Mouse (Mus musculus) CH12.LX (cell line): ENCODE measurements at regions not wholly inside any gene's neighbourhood (a gene's known extent, or its start where the extent isn't known, plus 50 kb on each side); places are given as distances from the start of the nearest gene placed in this dataset.
"Not testable (repeated sequence)": the region's sequence is repeated elsewhere in the genome, so short reads cannot be mapped to it uniquely, and the experiment has no call there.

Experiments
- DNase-seq: peaks from one replicate; pipeline ENCODE4 v3.0.0-alpha.2; 2013; ENCODE audit errors: extremely low read depth
- H3K27ac ChIP-seq: 2 replicates; pipeline ENCODE4 v1.5.1; 2012; ENCODE audit warnings: low read depth, mild to moderate bottlenecking, control low read depth, moderate library complexity; ENCODE audit not compliant: insufficient read depth
- H3K27me3 ChIP-seq: replicated peaks from 2 replicates; pipeline ENCODE3; 2012; ENCODE audit warnings: inconsistent platforms
- H3K36me3 ChIP-seq, 2 experiments: replicated peaks in 1 of 2; 2 replicates each; pipeline versions ENCODE3 to v1.6.1; 2012; ENCODE audit warnings: inconsistent platforms in 1 of 2, low read length in 1 of 2, mild to moderate bottlenecking in 1 of 2, mixed read lengths in 1 of 2, moderate library complexity in 1 of 2; ENCODE audit not compliant: control insufficient read depth in 1 of 2, insufficient read depth in 1 of 2
- H3K4me1 ChIP-seq, 2 experiments: 2 replicates each; pipeline ENCODE4 v1.6.1; 2012; ENCODE audit warnings: inconsistent platforms in 1 of 2, moderate library complexity in 1 of 2; ENCODE audit not compliant: insufficient read depth in 2 of 2, control insufficient read depth in 1 of 2
- H3K4me2 ChIP-seq: 2 replicates; pipeline ENCODE4 v1.6.1; 2012; ENCODE audit warnings: low read depth, mild to moderate bottlenecking, control low read depth; ENCODE audit not compliant: poor library complexity, insufficient read depth, severe bottlenecking
- H3K4me3 ChIP-seq, 3 experiments: fragments of 150-350 bp in 1 of 3; sonication (generic) in 1 of 3; replicated peaks in 1 of 3; 2 replicates each; pipeline versions ENCODE3 to v1.5.1; 2011 to 2012; ENCODE audit warnings: low read depth in 2 of 3, low read length in 2 of 3, mild to moderate bottlenecking in 2 of 3, moderate library complexity in 2 of 3, control low read depth in 1 of 3, improper control_type of control experiment in 1 of 3, inconsistent platforms in 1 of 3, mixed read lengths in 1 of 3; ENCODE audit not compliant: poor library complexity in 1 of 3
- H3K79me2 ChIP-seq: replicated peaks from 2 replicates; pipeline ENCODE4 v1.6.1; 2012; ENCODE audit warnings: mild to moderate bottlenecking, moderate library complexity; ENCODE audit not compliant: control insufficient read depth, poor library complexity, insufficient read depth, severe bottlenecking; ENCODE audit errors: extremely low read depth
- H3K9ac ChIP-seq: 2 replicates; pipeline ENCODE4 v1.6.1; 2012; ENCODE audit warnings: low read depth, mild to moderate bottlenecking, control low read depth, moderate library complexity; ENCODE audit not compliant: insufficient read depth
- H3K9me3 ChIP-seq: replicated peaks from 2 replicates; pipeline ENCODE3; 2012; ENCODE audit warnings: low read length, inconsistent platforms, mixed read lengths
- CHD2 ChIP-seq: IDR thresholded peaks from 2 replicates; pipeline ENCODE4 v1.6.1; 2011; ENCODE audit warnings: low read length, improper control_type of control experiment
- GABPA ChIP-seq: IDR thresholded peaks from 2 replicates; pipeline ENCODE4 v1.6.1; 2012; ENCODE audit warnings: low read depth, low read length, improper control_type of control experiment, inconsistent platforms; ENCODE audit not compliant: insufficient replicate concordance
- HCFC1 ChIP-seq: IDR thresholded peaks from 2 replicates; pipeline ENCODE4 v1.6.1; 2012; ENCODE audit warnings: low read depth, mild to moderate bottlenecking, inconsistent platforms, low read length, improper control_type of control experiment
- MAFK ChIP-seq: IDR thresholded peaks from 2 replicates; pipeline ENCODE4 v1.6.1; 2011; ENCODE audit warnings: low read length, improper control_type of control experiment; ENCODE audit not compliant: insufficient replicate concordance
- MAZ ChIP-seq: IDR thresholded peaks from 2 replicates; pipeline ENCODE4 v1.6.1; 2012; ENCODE audit warnings: low read depth, mild to moderate bottlenecking, inconsistent platforms, low read length, improper control_type of control experiment, moderate library complexity
- MEF2A ChIP-seq: IDR thresholded peaks from 2 replicates; pipeline ENCODE4 v1.6.1; 2014; ENCODE audit warnings: low read depth, mild to moderate bottlenecking, inconsistent platforms, low read length, improper control_type of control experiment, borderline replicate concordance
- MYC ChIP-seq: IDR thresholded peaks from 2 replicates; pipeline ENCODE4 v1.6.1; 2011; ENCODE audit warnings: low read depth, mild to moderate bottlenecking, improper control_type of control experiment, low read length
- NELFE ChIP-seq: IDR thresholded peaks from 2 replicates; pipeline ENCODE4 v1.6.1; 2011; ENCODE audit warnings: low read depth, low read length, improper control_type of control experiment
- PAX5 ChIP-seq: IDR thresholded peaks from 2 replicates; pipeline ENCODE4 v1.6.1; 2012; ENCODE audit warnings: low read length, inconsistent platforms, mixed read lengths
- POLR2A ChIP-seq: IDR thresholded peaks from 2 replicates; pipeline ENCODE4 v1.6.1; 2011; ENCODE audit warnings: low read depth, mild to moderate bottlenecking, improper control_type of control experiment, low read length
- RAD21 ChIP-seq: IDR thresholded peaks from 2 replicates; pipeline ENCODE4 v1.6.1; 2011; ENCODE audit warnings: low read depth, mild to moderate bottlenecking, low read length, improper control_type of control experiment, moderate library complexity
- SIN3A ChIP-seq: IDR thresholded peaks from 2 replicates; pipeline ENCODE4 v1.6.1; 2012; ENCODE audit warnings: low read length, improper control_type of control experiment, inconsistent platforms
- SMC3 ChIP-seq: IDR thresholded peaks from 2 replicates; pipeline ENCODE4 v1.6.1; 2011; ENCODE audit warnings: low read depth, low read length, improper control_type of control experiment
- TBP ChIP-seq: conservative IDR thresholded peaks from 2 replicates; pipeline ENCODE4 v1.6.1; 2011; ENCODE audit warnings: low read depth, low read length, improper control_type of control experiment
- TCF12 ChIP-seq: IDR thresholded peaks from 2 replicates; pipeline ENCODE4 v1.6.1; 2014; ENCODE audit warnings: low read depth, mild to moderate bottlenecking, inconsistent platforms, low read length, improper control_type of control experiment
- USF1 ChIP-seq: IDR thresholded peaks from 2 replicates; pipeline ENCODE4 v1.6.1; 2014; ENCODE audit warnings: low read depth, mild to moderate bottlenecking, inconsistent platforms, low read length, improper control_type of control experiment
- ZC3H11A ChIP-seq: IDR thresholded peaks from 2 replicates; pipeline ENCODE4 v1.6.1; 2012; ENCODE audit warnings: low read depth, mild to moderate bottlenecking, inconsistent platforms, low read length, improper control_type of control experiment
- ZKSCAN1 ChIP-seq: IDR thresholded peaks from 2 replicates; pipeline ENCODE4 v1.6.1; 2012; ENCODE audit warnings: low read depth, inconsistent platforms, low read length, improper control_type of control experiment, borderline replicate concordance
- ZNF384 ChIP-seq: IDR thresholded peaks from 2 replicates; pipeline ENCODE4 v1.6.1; 2012; ENCODE audit warnings: low read depth, low read length, improper control_type of control experiment, inconsistent platforms
- dilution Hi-C: fragments of 300-500 bp; cut with MboI; formaldehyde crosslinking; loops from 2 replicates; pipeline ENCODE4 v1.14.3; 2020; ENCODE audit warnings: low sequenced_read_pairs; ENCODE audit not compliant: extremely low pct_unique_long_range_greater_than_20kb, extremely low pct_ligation_motif_present
- in situ Hi-C: fragments of 300-500 bp; cut with MboI; formaldehyde crosslinking; loops from 3 replicates; pipeline ENCODE4 v1.14.3; 2019; ENCODE audit warnings: low sequenced_read_pairs, low pct_ligation_motif_present, low pct_unique_long_range_greater_than_20kb, mixed read lengths

DNA sequence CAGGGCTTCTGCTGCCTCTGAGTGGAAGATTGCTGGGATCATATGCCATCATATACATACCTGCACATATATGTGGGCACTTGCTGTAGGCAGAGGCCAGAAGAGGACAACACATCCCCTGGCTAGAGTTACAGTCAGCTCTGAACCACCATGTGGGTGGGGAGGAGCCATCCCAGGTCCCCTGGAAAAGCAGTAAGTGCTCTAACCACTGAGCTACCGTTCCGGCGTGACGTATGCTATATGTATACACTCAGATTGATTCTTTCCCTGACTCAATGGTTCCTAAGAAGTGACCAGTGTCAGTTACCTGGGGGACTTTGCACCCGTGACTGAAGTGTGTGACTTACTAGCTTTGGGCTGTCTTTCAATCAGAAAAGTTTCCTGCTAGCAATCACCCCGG lies 104.6 kb downstream of the Sox2 start:
- dilution Hi-C loops, result no loop called here
- H3K36me3 ChIP-seq, result no peaks in the 10 kb centered on the region
- H3K4me3 ChIP-seq, result no peak overlapping the region
- peaks cover 68% of the 10 kb centered on the region for H3K9me3 ChIP-seq
- H3K27ac ChIP-seq, result no peak overlapping the region
- TF ChIP-seq MAZ (no peak), PAX5 (no peak), CHD2 (no peak), SMC3 (no peak), GABPA (no peak), POLR2A (no peak), RAD21 (no peak), MEF2A (no peak)
- TF ChIP-seq, all 38 proteins: peak for 0
- Histone ChIP-seq H3K4me2 (no peak overlapping the region), H3K9ac (no peak overlapping the region), H3K27me3 (no peaks in the 10 kb centered on the region), H3K4me1 (no peaks in the 10 kb centered on the region), H3K79me2 (no peaks in the 10 kb centered on the region)
- in situ Hi-C loops, result no loop called here
- DNase-seq, result no peak

DNA sequence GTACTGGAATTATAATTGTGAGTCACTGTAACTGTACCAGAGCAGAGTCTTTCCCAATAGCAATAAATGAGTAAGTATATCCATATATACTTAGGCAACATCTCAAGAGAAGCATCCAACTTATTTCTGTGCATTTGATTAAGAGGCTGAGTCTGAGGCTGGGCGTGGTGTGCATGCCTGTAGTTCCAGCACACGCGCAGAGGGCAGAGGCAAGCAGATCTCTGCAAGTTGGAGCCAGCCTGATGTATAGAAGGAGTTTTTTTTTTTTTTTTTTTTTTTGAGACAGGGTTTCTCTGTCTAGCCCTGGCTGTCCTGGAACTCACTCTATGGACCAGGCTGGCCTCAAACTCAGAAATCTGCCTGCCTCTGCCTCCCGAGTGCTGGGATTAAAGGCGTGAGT lies 105.1 kb downstream of the Sox2 start:
- H3K4me1 ChIP-seq, DNase-seq, in situ Hi-C loops, H3K9ac ChIP-seq, H3K36me3 ChIP-seq, H3K4me3 ChIP-seq, H3K4me2 ChIP-seq, dilution Hi-C loops, H3K79me2 ChIP-seq, H3K27ac ChIP-seq, H3K27me3 ChIP-seq: not testable (repeated sequence)
- H3K9me3 ChIP-seq, result peaks cover 68% of the 10 kb centered on the region

DNA sequence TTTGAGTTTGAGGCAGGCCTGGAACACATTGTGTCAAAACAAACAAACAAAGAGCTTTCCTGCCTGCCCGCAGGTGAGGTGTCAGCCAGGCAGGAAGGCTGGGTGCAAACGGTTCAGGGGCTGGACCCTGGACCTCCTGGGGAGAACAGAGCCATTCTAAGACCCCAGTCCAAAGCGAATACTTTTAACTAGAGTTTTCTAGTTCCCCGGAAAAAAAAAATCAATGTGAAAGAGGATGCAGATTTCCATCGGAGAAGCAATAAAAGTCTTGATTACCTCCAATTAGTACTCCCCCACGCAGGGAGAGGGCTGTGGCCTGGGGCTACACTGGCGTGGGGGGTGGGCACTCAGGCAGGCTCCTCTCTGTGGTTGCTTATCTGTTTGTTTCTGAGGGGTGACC lies 106.4 kb downstream of the Sox2 start:
- Histone ChIP-seq H3K27ac (no peak overlapping the region), H3K9ac (no peak overlapping the region)

More for the DNA sequence above, 106.4 kb downstream of the Sox2 start:
- H3K4me3 ChIP-seq, result no peak overlapping the region
- no peaks in the 10 kb centered on the region for H3K36me3 ChIP-seq
- no peaks in the 10 kb centered on the region for H3K4me1 ChIP-seq
- no peaks in the 10 kb centered on the region for H3K79me2 ChIP-seq
- dilution Hi-C loops, result no loop called here
- no peak for TF ChIP-seq MAZ
- TF ChIP-seq MYC, result no peak
- TF ChIP-seq POLR2A, result no peak
- no peak for TF ChIP-seq GABPA
- no peak for TF ChIP-seq SMC3
- no peak for TF ChIP-seq HCFC1
- TF ChIP-seq NELFE, result no peak
- no peak for TF ChIP-seq MAFK
- no peak for TF ChIP-seq SIN3A
- TF ChIP-seq ZNF384, result no peak
- no peak for TF ChIP-seq RAD21
- TF ChIP-seq TBP, result no peak
- TF ChIP-seq ZC3H11A, result no peak
- TF ChIP-seq ZKSCAN1, result no peak
- TF ChIP-seq USF1, result no peak
- no peak for TF ChIP-seq TCF12
- TF ChIP-seq, all 38 proteins: peak for 0
- Histone ChIP-seq H3K9me3 (peaks cover 70% of the 10 kb centered on the region), H3K4me2 (no peak overlapping the region), H3K27me3 (no peaks in the 10 kb centered on the region)
- in situ Hi-C loops, result no loop called here
- DNase-seq, result no peak
